Mouse (Mus musculus) 3T3-L1 (cell line): Measurements from ENCODE around the gene Gcnt1.
A peak's percentile ranks its signal among the peaks of the same experiment; 100 is the strongest.

Source experiments
- DNase-seq: peaks from one replicate; pipeline ENCODE4 v3.0.0-alpha.2; 2015; ENCODE audit warnings: low read depth, low spot score

Gene Gcnt1

GRCm38 (mm10) chr19:17323689-17324241 lies 48.9 kb downstream of the Gcnt1 start:
- no peak for DNase-seq

GRCm38 (mm10) chr19:17323006-17323688 lies 49.5 kb downstream of the Gcnt1 start:
- DNase-seq: no peak

DNA sequence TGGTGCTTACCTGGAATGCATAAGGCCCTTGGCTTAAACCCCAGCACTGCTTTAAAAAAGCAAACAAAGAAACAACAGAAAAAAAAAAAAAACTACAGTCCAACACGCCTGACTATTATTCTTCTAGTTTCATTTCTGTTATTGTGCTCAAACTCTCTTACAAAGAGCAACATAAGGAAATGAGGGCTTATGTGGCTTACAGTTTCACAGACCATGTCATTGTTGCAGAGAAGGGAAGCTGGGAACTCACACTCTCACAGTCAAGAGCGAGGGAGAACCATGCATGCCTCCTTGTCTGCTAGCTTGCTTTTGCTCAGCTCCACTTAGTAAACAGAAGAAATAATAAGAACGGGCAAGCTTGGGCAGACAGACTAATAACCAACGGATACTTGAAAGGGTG lies 52.9 kb downstream of the Gcnt1 start:
- no peak for DNase-seq

- DNase-seq: no peak
These were observed 53.9 kb downstream of the Gcnt1 start for GRCm38 (mm10) chr19:17318733-17319132.

DNA sequence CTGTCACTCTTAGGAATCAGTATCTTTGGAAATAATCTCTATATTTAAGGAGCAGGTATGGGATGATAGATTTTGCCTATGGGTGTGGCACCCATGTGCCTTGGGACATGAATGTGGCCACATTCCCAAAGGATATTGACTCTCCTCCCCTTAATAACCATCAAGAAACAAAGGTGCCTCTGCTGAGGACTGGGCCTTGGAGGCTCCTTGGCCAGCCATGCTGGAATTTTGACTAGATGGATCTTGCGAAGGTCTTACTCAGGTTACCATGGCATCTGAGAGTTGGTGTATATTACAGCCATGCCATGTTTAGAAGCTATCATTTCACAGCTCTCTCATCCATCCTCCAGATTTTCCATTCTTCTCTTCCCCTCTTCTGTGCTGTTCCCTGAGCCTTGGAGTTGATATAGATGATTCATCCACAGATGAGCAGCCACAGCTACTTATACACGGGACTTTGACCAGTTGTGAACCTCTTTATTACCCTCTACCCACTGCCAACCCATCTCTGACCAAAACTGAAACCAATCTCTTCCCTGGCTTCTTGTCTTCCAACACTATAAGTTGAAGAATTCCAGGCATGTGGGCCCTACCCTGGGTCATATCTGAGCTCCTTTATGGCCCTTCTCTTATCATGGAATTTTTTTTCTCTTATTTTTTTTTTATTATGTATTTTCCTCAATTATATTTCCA lies 56.2 kb downstream of the Gcnt1 start:
- peak; percentile 39 for DNase-seq

DNA sequence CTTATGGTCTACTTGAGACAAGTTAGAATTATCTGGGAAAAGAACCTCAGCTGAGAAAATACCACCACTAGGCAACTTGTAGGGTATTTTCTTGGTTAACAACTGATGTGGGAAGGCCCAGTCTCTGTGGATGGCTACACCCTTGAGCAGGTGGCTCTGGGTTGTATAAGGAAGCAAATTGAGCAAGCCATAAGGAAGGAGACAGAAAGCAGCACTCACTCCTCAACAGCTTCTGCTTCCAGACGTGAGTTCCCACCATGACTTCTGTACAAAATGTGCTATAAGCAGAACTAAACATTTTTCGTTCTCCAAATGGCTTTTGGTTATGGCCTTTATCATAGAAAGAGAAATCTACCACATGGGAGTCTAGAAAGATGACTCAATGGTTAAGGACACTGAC lies 58.2 kb downstream of the Gcnt1 start:
- DNase-seq: no peak

- DNase-seq: peak; percentile 52
These were observed 58.9 kb downstream of the Gcnt1 start for GRCm38 (mm10) chr19:17313766-17314165.

GRCm38 (mm10) chr19:17312671-17313180 lies 59.9 kb downstream of the Gcnt1 start:
- no peak for DNase-seq

GRCm38 (mm10) chr19:17311501-17311900 lies 61.1 kb downstream of the Gcnt1 start:
- DNase-seq: no peak

DNA sequence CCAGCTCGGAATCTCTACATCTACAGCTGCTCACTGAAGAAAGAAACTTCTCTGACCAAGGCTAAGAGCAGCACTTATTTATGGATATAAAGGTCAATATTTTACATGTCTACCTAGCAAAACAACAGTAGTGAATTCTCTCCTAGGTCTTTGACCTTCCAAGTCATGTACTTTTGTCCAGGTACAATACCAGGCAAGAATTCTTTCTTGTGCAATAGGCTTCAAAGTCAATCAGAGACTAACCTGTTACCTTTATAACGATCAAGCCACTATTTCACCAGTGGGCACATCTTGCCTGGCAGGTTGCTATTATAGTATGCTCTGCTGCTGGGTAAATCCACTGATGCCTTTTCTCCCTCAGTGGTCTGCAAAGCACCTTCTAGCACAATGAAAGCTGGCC lies 61.6 kb downstream of the Gcnt1 start:
- DNase-seq: no peak

DNA sequence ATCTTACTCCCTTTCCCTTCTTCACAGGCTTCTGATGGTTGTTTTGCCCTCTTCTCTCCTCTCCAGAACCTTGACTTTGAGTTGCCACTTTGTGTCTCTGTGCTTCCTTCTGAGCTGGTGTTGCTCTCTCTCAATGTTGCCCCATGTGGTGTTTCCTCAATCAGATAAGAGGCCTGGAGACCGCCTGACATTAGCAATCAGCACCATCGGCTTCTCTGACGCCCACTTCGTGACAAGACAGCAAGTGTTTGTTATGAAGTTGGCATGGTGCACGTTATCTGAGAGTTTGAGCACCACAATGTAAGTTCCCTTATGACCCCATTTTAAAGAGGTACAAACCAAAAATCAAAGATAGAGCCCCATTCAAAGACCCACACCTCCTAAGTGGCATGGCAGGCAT lies 76.6 kb downstream of the Gcnt1 start:
- no peak for DNase-seq

DNA sequence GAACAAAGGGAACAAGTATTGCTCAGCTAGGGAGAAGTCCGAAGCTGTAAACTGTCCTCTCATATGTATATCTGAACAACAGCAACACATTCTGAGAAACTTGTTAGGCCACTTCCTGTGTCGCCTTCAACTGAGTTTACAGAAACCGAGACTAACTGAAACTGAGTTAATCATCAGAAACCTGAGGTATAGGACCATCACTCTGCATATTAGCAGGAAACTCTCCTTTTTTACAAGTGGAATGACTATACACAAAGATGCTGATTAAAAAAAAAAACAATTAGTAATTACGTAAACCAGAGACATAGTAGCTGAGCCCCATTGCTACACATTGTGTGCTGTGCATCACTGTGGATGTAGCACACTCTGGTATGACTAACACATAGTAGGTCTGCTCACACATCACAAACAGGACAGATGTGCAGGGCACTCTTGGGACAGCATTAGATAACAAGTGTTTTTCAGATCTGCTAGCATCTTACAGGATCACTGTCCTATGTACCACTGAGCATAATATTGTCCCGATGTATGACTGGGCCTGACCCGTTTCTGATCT lies 77.4 kb downstream of the Gcnt1 start:
- no peak for DNase-seq

GRCm38 (mm10) chr19:17294136-17294535 lies 78.5 kb downstream of the Gcnt1 start:
- no peak for DNase-seq

DNA sequence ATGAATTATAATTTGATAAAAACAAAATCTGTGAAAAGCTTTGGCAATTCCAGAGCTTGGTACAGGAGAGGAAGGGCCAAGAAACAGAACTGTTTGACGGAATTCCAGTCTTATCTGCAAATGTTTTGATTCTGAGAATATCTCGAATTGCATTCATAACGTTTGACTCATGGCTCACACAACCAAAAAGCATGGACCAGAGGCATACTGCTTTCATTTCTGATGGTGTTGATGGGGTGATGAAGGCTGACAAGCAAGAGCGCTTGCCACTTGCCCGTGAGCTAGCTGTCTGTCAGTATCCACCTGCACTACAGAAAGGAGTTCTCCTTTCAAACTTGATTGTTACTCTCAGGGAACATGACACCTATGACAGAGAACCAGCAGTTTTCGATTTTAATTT lies 83.1 kb downstream of the Gcnt1 start:
- peak; percentile 68 for DNase-seq

- no peak for DNase-seq
These were observed 86.6 kb downstream of the Gcnt1 start for GRCm38 (mm10) chr19:17286004-17286403.

GRCm38 (mm10) chr19:17283317-17283716 lies 89.3 kb downstream of the Gcnt1 start:
- DNase-seq: no peak

GRCm38 (mm10) chr19:17278381-17279051 lies 94.1 kb downstream of the Gcnt1 start:
- no peak for DNase-seq
